Mouse (Mus musculus) olfactory bulb, adult 2 months (tissue): ENCODE data around the gene Ccdc57. TPM values are rescaled to one million over a fixed set of nuclear protein-coding genes. Genes with fewer than 3 reads are reported as not detected.
A peak's percentile ranks its signal among the peaks of the same experiment; 100 is the strongest.

Source experiments
- H3K27ac ChIP-seq: fragments of 200-500 bp; 2 replicates; pipeline ENCODE4 v1.5.1; 2012; ENCODE audit warnings: low read depth, low read length; ENCODE audit not compliant: insufficient read depth
- H3K4me1 ChIP-seq: fragments of 200-500 bp; 2 replicates; pipeline ENCODE4 v1.6.1; 2012; ENCODE audit warnings: low read length; ENCODE audit not compliant: control insufficient read depth, insufficient read depth
- H3K4me3 ChIP-seq: fragments of 200-500 bp; 2 replicates; pipeline ENCODE4 v1.5.1; 2012; ENCODE audit warnings: mild to moderate bottlenecking, low read depth, low read length, moderate library complexity; ENCODE audit not compliant: insufficient read depth
- CTCF ChIP-seq: fragments of 200-500 bp; IDR thresholded peaks from 2 replicates; pipeline ENCODE4 v1.5.1; 2012; ENCODE audit warnings: low read depth, mild to moderate bottlenecking, low read length, moderate library complexity; ENCODE audit not compliant: insufficient read depth
- POLR2A ChIP-seq: fragments of 200-500 bp; IDR thresholded peaks from 2 replicates; pipeline ENCODE4 v1.6.1; 2012; ENCODE audit warnings: mild to moderate bottlenecking, low read depth, low read length, moderate library complexity; ENCODE audit not compliant: insufficient read depth
- WGBS: fragments of 180-500 bp; shearing (Covaris S2); methylation state at CpG from one replicate; pipeline ENCODE4 v1.1.7; 2018; 5-methylcytosine and 5-hydroxymethylcytosine counted together
- polyA plus RNA-seq: library from polyadenylated mRNA; stranded (reverse); fragments of >200 nt; gene quantifications from 2 replicates; pipeline ENCODE4 v1.2.4, GENCODE M21; 2012; ENCODE audit warnings: low replicate concordance; ENCODE audit not compliant: missing spikeins, insufficient read depth, insufficient read length

Gene Ccdc57
- polyA plus RNA-seq, 1 experiment, result not detected

- 99% methylated on average over 5 of the region's 5 CpGs for WGBS
- Histone ChIP-seq H3K4me3 (no peak overlapping the region), H3K4me1 (no peaks in the 10 kb centered on the region), H3K27ac (no peak overlapping the region)
- TF ChIP-seq CTCF, result no peak
- TF ChIP-seq POLR2A, result no peak
Observed at GRCm38 (mm10) chr11:120917756-120918155, 14.9 kb downstream of the Ccdc57 start.

GRCm38 (mm10) chr11:120916477-120916876 lies 16.2 kb downstream of the Ccdc57 start:
- no peak overlapping the region for H3K4me3 ChIP-seq
- TF ChIP-seq POLR2A (no peak), CTCF (no peak)
- no peak overlapping the region for H3K27ac ChIP-seq
- 72% methylated on average over 3 of the region's 3 CpGs for WGBS
- no peaks in the 10 kb centered on the region for H3K4me1 ChIP-seq

- no peak overlapping the region for H3K4me3 ChIP-seq
- no peak overlapping the region for H3K27ac ChIP-seq
- TF ChIP-seq CTCF (no peak), POLR2A (no peak)
- WGBS, result 100% methylated on average over 4 of the region's 4 CpGs
- H3K4me1 ChIP-seq, result no peaks in the 10 kb centered on the region
Observed at GRCm38 (mm10) chr11:120913796-120914195, 18.9 kb downstream of the Ccdc57 start.

GRCm38 (mm10) chr11:120905430-120905873 lies 27.2 kb downstream of the Ccdc57 start:
- Histone ChIP-seq H3K4me1 (peaks cover 4% of the 10 kb centered on the region), H3K27ac (no peak overlapping the region), H3K4me3 (no peak overlapping the region)
- 6% methylated on average over 1 of the region's 1 CpGs for WGBS
- TF ChIP-seq CTCF, result peak; percentile 80
- no peak for TF ChIP-seq POLR2A

- Histone ChIP-seq H3K27ac (no peak overlapping the region), H3K4me3 (no peak overlapping the region), H3K4me1 (peaks cover 4% of the 10 kb centered on the region)
- TF ChIP-seq CTCF (no peak), POLR2A (no peak)
- 94% methylated on average over 3 of the region's 3 CpGs for WGBS
Observed at GRCm38 (mm10) chr11:120904561-120904960, 28.1 kb downstream of the Ccdc57 start.

- Histone ChIP-seq H3K27ac (no peak overlapping the region), H3K4me1 (peaks cover 4% of the 10 kb centered on the region), H3K4me3 (no peak overlapping the region)
- TF ChIP-seq CTCF (no peak), POLR2A (no peak)
- WGBS, result 73% methylated on average over 24 of the region's 24 CpGs
Observed at GRCm38 (mm10) chr11:120903159-120903850, 29.4 kb downstream of the Ccdc57 start.

- H3K27ac ChIP-seq, result no peak overlapping the region
- WGBS, result 67% methylated on average over 10 of the region's 10 CpGs
- TF ChIP-seq CTCF (no peak), POLR2A (no peak)
- no peak overlapping the region for H3K4me3 ChIP-seq
- H3K4me1 ChIP-seq, result peaks cover 4% of the 10 kb centered on the region
Observed at GRCm38 (mm10) chr11:120902487-120903142, 30.1 kb downstream of the Ccdc57 start.

GRCm38 (mm10) chr11:120901729-120902486 lies 30.8 kb downstream of the Ccdc57 start:
- no peak overlapping the region for H3K27ac ChIP-seq
- WGBS, result 92% methylated on average over 21 of the region's 21 CpGs
- H3K4me3 ChIP-seq, result no peak overlapping the region
- TF ChIP-seq CTCF (no peak), POLR2A (no peak)
- peaks cover 4% of the 10 kb centered on the region for H3K4me1 ChIP-seq
